Mouse (Mus musculus): ENCODE data around the gene Cdc6. TPM values are rescaled to one million over a fixed set of nuclear protein-coding genes. Genes with fewer than 3 reads are reported as not detected.
"Not testable (repeated sequence)": the region's sequence is repeated elsewhere in the genome, so short reads cannot be mapped to it uniquely, and the experiment has no call there.

Cdc6 gene
- total RNA-seq, 2 experiments from 2014 or later: 43.5 to 47.8 TPM

DNA sequence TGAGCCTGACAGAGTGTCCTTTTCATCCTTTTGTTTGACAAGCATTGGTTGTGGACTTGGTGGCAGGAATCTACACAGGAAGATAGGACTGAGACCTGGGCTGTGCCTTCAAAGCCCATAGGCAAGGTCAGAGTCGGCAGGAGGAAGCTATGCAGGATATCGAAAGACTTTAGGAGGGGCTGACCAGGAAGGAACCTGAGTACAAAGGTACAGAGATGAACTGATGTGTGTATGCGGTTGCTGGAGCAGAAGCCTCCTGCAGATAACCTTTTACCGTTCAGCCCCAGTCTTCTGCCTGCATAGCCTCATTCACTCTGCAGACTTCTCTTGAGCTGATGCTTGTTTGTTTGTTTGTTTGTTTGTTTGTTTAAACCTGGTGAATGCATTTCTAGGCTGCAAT, 2.0 kb upstream of the Cdc6 start:
- no peak for ATAC-seq (replicated peaks; ENCODE audit: poor library complexity, severe bottlenecking)

DNA sequence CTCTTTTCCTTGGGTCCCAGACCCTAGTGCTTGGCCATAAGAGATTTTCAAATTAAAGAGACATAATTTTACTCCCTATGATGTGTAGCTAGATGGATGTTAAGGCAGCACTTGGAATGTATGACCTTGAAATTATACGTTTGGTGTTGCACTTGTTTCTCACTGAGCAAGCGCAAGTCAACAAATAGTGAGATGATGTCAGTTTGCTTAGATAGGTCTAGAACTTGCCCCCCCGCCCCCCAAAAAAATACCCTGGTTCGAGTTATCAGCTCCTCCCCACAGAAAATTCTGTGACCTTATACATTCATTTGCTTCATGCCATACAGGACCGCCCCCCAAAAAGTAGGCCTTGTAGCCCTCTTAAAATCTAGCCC, 551 bp upstream of the Cdc6 start:
- no peak for ATAC-seq (replicated peaks; ENCODE audit: poor library complexity, severe bottlenecking)

DNA sequence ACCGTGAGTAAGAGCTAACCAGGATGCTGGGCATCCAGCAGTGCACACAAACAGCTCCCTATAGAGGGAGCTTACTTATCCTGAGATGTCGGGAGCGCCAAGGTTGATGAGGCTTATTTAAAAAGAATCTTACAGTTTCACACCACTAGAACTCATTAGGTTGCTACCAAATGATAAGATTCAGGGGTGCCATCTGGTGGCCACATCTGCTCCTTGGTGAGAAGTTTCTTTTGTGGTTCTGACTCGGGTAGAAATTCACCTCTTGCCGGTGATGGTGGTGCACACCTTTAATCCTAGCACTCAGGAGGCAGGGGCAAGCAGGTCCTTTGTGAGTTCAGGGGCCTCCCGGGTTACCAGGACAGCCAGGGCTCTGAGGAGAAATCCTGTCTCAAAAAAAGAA, 2.1 kb downstream of the Cdc6 start:
- no peak for ATAC-seq (replicated peaks; ENCODE audit: poor library complexity, severe bottlenecking)

DNA sequence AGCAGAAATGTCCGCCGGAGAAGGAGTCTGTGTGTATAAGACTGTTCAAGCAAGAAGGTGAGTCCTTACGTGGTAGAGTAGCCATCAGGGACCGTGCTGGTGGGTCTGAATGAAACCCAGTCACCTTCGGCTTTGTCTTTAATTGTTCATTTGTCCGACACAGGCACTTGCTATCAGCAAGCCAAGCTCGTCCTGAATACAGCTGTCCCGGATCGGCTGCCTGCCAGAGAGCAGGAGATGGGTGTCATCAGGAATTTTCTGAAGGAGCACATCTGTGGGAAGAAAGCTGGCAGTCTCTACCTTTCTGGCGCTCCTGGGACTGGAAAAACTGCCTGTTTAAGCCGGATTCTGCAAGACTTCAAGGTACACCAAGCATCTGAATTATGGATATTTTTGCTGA, 2.8 kb downstream of the Cdc6 start:
- no peak for ATAC-seq (replicated peaks; ENCODE audit: poor library complexity, severe bottlenecking)

DNA sequence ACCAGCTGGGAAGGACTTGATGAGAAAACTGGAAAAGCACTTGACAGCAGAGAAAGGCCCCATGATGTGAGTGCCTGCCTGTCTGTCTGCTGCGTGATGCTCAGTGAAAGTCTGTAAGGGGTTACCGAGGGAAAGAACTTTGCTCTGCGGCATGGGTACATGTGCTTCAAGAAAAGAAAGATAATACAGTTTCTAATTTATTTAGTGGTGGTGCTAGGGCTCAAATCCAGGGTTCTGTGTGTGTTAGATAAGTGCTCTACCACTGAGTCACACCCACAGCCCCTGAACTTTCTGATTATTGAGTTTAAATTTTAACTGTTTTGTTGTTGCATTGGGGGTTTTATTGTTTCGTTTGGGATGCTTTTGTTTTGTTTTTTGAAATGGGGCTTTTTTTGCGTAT, 3.9 kb downstream of the Cdc6 start:
- ATAC-seq (replicated peaks; ENCODE audit: poor library complexity, severe bottlenecking): no peak

DNA sequence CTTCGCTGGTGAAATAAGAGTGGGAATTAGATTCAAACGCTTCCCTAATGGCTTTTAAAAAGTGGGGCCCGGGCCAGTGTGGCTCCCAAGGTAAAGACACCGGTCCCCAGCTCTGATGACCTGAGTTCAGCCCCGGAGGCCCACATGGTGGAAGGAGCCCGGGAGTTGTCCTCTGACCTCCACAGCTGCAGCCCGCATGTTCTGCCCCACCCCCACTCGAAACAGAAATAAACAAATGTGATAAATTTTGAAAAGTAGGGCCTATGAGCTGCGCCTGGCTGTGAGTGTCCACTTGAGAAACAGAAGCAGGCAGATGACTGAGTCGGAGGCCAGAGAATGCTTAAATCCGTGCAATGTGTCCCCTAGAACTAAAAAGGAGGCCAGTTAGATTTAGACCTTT, 6.6 kb downstream of the Cdc6 start:
- ATAC-seq (replicated peaks; ENCODE audit: poor library complexity, severe bottlenecking): no peak

DNA sequence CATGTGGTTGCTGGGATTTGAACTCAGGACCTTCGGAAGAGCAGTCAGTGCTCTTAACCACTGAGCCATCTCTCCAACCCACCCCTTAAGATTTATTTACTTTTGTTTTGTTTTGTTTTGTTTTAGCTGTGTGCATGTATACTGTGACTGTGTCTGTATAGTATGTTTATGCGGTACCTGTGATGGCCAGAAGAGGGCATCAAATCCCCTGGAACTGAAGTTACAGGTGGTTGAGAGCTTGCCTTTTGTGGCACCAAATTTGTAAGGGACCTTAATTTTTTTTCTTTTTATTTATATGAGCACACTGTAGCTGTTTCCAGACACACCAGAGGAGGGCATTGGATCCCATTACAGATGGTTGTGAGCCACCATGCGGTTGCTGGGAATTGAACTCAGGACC, 8.8 kb downstream of the Cdc6 start:
- ATAC-seq (replicated peaks; ENCODE audit: poor library complexity, severe bottlenecking): not testable (repeated sequence)

DNA sequence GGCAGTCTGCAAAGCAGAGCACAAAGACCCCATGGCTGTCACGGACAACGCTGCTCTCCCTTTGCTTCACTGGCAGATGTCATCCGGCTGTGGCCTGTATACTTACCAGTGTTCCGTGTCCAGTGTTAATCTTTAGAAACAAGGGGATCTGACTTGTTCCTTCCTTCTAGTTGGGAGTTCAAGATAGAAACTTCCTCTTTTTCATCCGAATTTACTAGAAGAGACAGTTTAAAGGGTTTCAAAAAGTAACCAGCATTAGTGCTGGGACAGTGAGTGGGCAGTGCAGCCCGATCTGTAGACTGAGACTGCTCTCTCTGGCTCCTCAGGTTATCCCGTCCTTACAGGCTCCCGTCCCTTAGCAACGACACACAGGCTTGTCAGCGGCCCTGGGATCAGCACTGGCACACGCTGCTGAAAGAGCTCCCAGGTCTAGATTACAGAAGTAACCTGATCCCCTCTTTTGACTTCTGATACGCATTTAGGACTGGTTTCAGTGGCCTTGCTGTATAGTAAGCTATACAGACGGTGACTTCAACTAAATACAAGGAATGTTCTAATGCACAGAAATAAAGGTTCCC, 9.9 kb downstream of the Cdc6 start:
- ATAC-seq (replicated peaks; ENCODE audit: poor library complexity, severe bottlenecking): peak; percentile 15

DNA sequence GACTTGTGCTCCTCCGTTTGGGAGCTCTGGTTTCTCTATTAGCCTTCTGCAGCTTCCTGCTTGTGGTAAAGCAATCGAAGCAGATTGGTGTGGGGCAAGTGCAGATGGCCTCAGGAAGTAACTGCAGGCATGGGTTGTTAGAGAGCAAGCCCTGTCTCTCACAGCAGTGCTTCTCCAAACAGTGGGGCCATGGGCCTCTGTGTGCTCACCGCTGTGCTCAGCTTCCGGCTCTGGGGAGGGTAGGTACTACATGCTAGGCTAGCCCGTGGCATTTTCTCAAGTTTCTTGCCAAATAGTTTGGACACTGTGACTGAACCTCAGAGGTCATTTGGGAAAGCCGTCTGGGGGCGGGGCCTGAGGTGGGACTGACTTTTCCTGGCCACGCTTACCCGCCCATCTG, 10.6 kb downstream of the Cdc6 start:
- peak; percentile 93 for ATAC-seq (replicated peaks; ENCODE audit: poor library complexity, severe bottlenecking)

DNA sequence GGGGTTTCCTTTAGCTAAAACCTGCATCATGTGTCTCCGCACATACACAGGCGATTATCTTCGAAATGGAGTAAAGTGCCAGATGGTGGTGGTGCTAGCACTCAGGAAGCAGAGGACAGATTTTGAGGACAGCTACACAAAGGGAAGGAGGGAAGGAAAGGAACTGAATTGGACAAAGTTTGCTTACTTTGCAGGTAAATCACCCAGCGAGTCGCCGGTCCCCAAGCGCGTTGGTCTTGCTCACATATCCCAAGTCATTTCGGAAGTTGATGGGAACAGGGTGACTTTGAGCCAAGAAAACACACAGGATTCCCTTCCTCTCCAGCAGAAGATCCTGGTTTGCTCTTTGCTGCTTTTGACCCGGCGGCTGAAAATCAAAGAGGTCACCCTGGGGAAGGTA, 11.4 kb downstream of the Cdc6 start:
- no peak for ATAC-seq (replicated peaks; ENCODE audit: poor library complexity, severe bottlenecking)

DNA sequence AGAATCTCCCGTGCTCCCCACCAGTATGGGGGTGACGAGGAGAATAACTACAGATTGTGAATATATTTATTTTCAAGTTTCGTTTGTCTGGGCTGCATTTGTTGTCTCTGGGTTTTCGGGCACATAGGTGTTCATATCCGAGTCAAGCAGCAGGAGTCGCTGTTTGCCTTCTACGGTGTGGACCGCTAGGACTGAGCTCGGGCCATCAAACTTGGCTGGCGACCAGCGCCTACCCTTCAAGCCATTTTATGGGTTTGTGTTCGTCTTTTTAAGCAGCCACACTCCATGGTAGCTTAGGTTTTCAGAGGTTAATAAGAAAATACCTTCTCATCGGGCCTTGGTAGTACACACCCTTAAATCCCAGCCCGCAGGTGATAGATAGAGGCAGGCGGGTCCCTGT, 14.2 kb downstream of the Cdc6 start:
- ATAC-seq (replicated peaks; ENCODE audit: poor library complexity, severe bottlenecking): not testable (repeated sequence)

DNA sequence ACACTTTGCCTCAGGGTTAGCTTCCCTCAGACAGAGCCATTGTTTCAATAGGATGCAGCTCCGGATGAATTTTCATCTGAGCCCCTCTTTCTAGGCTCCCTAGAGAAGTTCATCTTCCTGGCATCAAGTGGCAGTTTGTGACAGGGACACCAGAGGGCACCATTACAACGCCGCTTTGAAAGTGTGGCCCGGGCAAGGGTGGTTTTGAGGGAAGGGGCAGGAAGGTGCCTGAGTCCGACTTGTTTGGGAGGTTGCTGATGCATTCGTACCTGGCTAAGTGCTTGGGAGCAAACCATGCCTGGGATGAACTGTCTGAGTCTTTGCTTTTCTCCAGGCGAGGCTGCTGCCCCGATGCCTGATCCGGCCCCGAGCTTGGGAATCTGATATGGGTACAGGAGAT, 14.7 kb downstream of the Cdc6 start:
- ATAC-seq (replicated peaks; ENCODE audit: poor library complexity, severe bottlenecking): not testable (repeated sequence)

DNA sequence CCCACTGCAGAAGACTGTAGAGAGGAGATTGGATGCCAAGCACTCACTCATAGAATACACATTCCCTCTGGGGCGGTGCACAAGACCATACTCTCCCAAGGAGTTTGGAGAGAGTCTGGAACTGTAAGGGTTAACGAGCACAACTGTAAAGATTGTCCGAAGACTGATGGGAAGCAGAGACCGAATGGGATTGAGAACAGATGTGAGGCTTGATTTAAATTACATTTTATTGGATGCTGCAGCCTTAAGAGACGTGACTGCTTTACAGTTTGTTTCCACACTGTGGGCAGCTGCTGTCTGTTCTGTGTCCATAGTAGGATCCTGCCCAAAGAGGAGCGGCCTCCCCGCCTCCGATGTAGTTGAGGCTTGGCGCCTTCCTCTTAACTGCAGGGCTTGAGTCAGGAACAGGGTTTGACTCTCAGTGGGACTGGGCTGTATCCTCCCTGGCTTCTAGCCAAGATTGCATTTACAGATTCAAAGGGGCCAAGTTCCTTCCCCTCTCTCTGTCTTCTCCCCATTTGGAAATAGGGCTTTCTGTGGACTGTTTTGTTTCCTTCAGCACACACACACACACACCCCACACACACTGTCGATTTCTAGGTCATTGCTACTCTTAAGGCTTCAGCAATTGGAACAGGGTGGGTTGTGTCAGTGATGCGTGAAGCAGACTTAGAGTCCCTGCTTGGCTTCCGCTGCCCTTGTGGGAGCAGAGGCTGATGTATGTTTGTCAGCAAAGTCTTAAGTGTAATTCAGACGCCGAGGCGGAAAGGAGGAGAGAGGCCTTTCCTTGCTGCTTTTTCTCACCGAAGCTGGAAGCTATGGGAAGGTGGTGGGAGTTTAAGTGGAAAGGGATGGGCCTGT, 15.5 kb downstream of the Cdc6 start:
- ATAC-seq (replicated peaks; ENCODE audit: poor library complexity, severe bottlenecking): not testable (repeated sequence)

DNA sequence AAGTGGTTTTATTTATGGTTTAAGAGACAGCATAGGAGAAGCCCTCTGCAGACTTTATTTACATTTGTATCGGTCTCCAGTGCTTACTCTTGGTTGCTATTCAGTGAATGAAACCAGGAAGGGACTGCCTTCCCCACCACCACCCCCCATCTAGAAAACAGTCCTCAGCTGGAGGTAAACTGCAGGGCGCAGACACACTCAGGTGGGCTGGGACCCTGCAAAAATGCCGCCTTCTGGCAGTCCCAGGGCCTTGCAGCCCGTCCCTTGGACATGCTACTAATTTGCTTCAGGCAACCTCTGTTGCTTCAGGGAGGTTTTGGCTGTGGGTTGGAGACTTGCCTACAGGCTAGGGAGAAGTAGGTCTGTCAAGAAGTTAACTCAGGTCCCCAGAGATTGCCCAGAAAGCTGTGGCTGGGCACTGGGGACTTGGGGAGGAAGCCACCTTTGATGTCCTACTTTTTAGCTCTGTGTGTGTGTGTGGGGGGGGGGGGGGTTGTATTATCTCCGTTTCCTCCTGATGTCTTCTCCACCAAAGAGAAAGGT, 17.1 kb downstream of the Cdc6 start:
- no peak for ATAC-seq (replicated peaks; ENCODE audit: poor library complexity, severe bottlenecking)

DNA sequence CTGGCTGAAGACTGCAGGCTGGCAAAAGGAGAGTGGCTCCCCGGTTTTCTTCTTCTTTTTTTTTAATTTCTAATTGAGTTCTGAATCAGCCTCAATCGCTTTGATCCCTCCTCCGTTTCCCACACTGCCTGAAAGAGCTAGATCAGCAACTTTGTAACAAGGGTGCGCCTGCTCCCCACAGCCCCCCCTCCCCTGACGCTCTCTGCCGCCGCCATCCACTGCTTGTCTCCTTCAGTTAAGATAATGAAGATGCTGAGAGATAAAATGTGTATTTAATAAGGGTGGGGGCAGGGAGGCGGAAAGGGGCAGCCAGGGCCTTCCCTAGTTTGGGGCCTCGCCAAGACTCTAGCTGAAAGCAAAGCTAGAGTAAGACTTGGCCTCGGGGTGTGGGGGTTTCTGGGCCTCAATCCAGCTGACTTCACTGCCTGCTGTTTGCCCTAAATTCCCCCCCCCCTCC, 17.7 kb downstream of the Cdc6 start:
- ATAC-seq (replicated peaks; ENCODE audit: poor library complexity, severe bottlenecking): no peak

DNA sequence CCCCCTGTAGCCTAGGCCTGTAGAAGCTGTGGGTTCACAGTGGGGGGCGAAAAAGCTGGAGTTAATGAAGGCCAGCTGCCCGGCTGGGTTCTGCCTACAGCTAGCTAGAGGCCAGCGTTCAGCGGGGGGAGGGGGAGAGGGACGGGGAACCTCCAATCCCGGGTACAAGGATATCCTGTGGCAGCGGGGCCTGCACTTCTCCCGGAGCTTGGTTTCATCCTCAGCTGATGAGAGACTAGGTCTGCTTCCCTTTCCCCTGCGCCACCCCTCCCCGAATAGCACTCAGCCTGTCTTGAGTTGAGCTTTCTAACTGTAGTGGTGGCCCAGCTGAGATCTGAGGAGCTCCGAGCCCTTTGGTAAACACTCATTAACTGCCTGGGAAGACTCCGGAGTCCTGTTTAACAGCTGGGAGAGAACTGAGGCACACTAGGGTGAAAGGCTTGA, 18.3 kb downstream of the Cdc6 start:
- ATAC-seq (replicated peaks; ENCODE audit: poor library complexity, severe bottlenecking): peak; percentile 38; the same call in 1 of the 2 replicates

DNA sequence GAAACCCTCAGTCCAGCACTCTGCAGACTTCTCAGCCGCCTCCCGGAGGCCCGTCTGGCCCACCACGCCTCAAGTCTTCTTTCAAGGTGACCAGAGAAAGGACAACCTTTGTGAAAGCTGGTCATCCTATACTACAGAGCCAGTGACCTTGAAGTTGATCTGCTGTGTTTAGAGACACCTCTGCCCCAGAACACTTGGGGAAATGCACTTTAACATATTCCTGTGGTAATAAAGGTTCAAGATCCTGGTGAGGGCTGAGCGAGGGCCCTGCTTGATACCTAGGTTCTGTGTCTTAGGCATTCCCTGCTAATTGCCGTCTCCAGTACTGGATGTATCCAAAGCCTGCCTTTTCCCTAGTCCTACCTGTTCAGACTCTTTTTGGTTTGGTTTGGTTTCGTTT, 19.0 kb downstream of the Cdc6 start:
- no peak for ATAC-seq (replicated peaks; ENCODE audit: poor library complexity, severe bottlenecking)

DNA sequence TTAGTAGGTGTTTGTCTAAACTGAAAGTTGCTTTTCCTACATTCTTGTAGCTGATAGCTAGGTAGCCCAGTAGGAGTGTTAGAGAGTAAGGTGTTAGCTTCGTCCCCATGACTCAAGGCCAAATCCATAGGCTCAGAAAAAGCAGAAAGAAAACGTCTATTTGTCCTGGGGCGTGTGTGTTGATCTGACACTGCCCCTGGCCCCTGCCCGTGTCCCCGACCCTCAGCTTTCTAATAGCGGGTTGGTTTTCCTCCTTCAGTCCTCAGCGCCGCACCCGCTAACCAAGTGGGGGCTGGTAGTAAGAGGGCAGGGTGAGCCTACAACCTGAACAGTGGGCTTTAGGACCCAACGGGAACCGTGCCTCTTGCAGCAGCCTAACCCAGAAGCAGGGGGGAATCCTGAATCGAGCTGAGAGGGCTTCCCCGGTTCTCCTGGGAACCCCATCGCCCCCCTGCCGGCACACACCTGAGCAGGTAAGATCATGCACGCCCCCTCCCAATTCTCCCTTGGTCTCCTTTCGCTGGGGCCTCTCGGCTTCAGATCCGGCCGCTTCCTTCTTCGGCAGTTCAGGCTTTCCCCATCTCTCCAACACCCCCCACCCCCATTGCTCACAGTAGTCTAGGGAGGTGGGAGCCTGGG, 20.0 kb downstream of the Cdc6 start, which contains the start of gene Rara:
TSS of gene Rara (plus strand) at position 381 of the 639 bp plus-strand sequence.
- no peak for ATAC-seq (replicated peaks; ENCODE audit: poor library complexity, severe bottlenecking)

DNA sequence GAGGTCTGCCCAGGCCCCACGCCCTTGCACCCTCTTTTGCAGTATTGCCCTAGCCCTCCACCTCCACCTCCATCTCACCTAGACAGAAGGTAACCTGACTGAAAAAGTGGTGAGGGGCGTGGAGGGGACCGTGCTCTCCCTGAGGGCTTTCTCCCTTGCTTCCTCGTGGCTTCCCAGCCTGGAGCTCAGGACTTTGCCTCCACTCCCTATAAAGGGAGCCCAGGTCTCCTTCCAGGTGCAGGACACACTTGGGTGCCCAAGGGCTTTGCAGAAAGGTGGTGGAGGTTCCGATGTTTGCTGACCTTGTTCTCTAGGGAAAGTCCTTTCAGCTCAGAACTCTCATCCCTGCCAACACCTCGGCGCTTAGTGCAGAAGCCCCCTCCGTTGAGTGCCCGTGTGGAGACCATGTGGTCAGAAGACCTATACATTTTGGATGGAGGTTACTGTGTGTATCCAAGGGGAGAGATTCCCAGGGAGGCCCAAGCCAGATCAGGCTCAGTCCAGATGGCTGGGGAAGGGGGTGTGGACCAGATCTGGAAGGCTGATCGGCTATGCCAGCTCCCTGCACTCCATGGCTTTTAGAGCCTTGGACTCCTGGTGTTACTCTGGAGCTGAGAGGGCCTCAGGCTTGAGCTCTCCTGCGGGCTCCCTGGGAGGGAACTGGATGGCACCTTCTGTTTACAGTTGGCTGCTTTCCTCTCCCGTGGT, 20.7 kb downstream of the Cdc6 start:
- ATAC-seq (replicated peaks; ENCODE audit: poor library complexity, severe bottlenecking): no peak

DNA sequence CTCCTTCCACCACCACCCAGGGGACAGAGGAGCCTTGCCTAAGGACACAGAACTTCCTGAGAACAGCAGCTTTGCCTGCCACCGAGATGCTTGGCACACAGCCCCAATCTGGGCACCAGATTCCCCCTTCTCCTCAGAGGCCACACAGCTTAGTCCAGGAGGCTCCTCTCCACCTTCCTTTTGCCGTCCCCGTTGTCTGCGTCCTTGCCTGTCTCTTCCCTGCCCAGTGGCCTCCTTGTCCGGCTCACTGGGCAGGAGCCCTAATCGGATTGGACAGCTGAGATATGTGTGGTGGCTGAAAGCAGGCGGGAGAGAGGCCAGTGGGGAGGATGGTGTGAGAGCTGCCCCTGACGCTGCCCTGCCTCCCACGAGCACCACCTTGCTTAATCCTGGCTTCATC, 21.9 kb downstream of the Cdc6 start:
- ATAC-seq (replicated peaks; ENCODE audit: poor library complexity, severe bottlenecking): no peak
